Mouse (Mus musculus): ENCODE results near the gene Zfp341.

- TF ChIP-seq CTCF (IDR thresholded peaks at IDR 0.05; ENCODE audit: low read depth, low read length) (no peak), GATA1 (IDR thresholded peaks at IDR 0.05; ENCODE audit: borderline replicate concordance, low read length) (no peak), TAL1 (conservative IDR thresholded peaks at IDR 0.05; ENCODE audit: low read depth, low read length) (no peak), GATA2 (IDR thresholded peaks at IDR 0.05; ENCODE audit: borderline replicate concordance, low read depth, low read length) (no peak)
These were observed 10.0 kb upstream of the Zfp341 start for GRCm38 (mm10) chr2:154603007-154603637.

Measured in G1E (cell line).